Mouse (Mus musculus): ENCODE measurements at regions not wholly inside any gene's neighbourhood (a gene's known extent, or its start where the extent isn't known, plus 50 kb on each side); places are given as distances from the start of the nearest gene placed in this dataset.

- Histone ChIP-seq H3K9ac (ENCODE audit: control insufficient read depth, low read depth, low read length, poor library complexity, severe bottlenecking) (no peak overlapping the region), H3K27me3 (ENCODE audit: control insufficient read depth in 1 of 2, insufficient read depth in 2 of 2, low read length in 2 of 2) (no peaks in the 10 kb centered on the region; a peak in 2 of 4 replicates), H3K36me3 (ENCODE audit: control insufficient read depth in 1 of 2, insufficient read depth in 2 of 2, low read length in 2 of 2) (no peaks in the 10 kb centered on the region), H3K9me3 (replicated peaks; ENCODE audit: insufficient read depth, low read length) (no peaks in the 10 kb centered on the region), H3K79me2 (ENCODE audit: control insufficient read depth, insufficient read depth, low read length, poor library complexity) (no peaks in the 10 kb centered on the region), H3K4me1 (ENCODE audit: control insufficient read depth in 1 of 2, insufficient read depth in 2 of 2, low read length in 2 of 2) (no peaks in the 10 kb centered on the region), H3K4me3 (ENCODE audit: control insufficient read depth in 1 of 2, insufficient read depth in 1 of 2, low read depth in 2 of 2, low read length in 2 of 2) (no peak overlapping the region), H3K27ac (ENCODE audit: control insufficient read depth, low read depth, low read length) (no peak overlapping the region)
- TF ChIP-seq E2F4 (IDR thresholded peaks at IDR 0.05; ENCODE audit: borderline replicate concordance, low read depth, low read length) (no peak), GABPA (IDR thresholded peaks at IDR 0.05; ENCODE audit: low read depth, low read length) (no peak), MYB (IDR thresholded peaks at IDR 0.05; ENCODE audit: low read depth, low read length) (no peak), POLR2AphosphoS5 (IDR thresholded peaks at IDR 0.05; ENCODE audit: borderline replicate concordance, low read depth, low read length) (no peak), CHD1 (IDR thresholded peaks at IDR 0.05; ENCODE audit: low read depth, low read length) (no peak), EP300 (IDR thresholded peaks at IDR 0.05; ENCODE audit: low read depth in 1 of 2, low read length in 2 of 2) (no peak), UBTF (IDR thresholded peaks at IDR 0.05; ENCODE audit: borderline replicate concordance, insufficient read depth, low read depth, low read length) (no peak), TCF12 (IDR thresholded peaks at IDR 0.05; ENCODE audit: low read depth, low read length) (no peak), POLR2AphosphoS2 (IDR thresholded peaks at IDR 0.05; ENCODE audit: low read length) (no peak), RCOR1 (IDR thresholded peaks at IDR 0.05; ENCODE audit: low read depth, low read length) (no peak), MXI1 (IDR thresholded peaks at IDR 0.05; ENCODE audit: low read depth, low read length) (no peak), BHLHE40 (IDR thresholded peaks at IDR 0.05; ENCODE audit: borderline replicate concordance, low read depth, low read length) (no peak)
- DNase-seq (ENCODE audit: low read depth, low spot score): no peak
These were observed 54.4 kb upstream of the Lrpprc start for GRCm38 (mm10) chr17:84844950-84845349.

- Histone ChIP-seq H3K79me2 (ENCODE audit: control insufficient read depth, insufficient read depth, low read length, poor library complexity) (no peaks in the 10 kb centered on the region), H3K9me3 (replicated peaks; ENCODE audit: insufficient read depth, low read length) (no peaks in the 10 kb centered on the region), H3K27me3 (ENCODE audit: control insufficient read depth in 1 of 2, insufficient read depth in 2 of 2, low read length in 2 of 2) (peaks cover 0 to 2% of the 10 kb centered on the region in 2 experiments; a peak in 3 of 4 replicates), H3K36me3 (ENCODE audit: control insufficient read depth in 1 of 2, insufficient read depth in 2 of 2, low read length in 2 of 2) (no peaks in the 10 kb centered on the region), H3K4me1 (ENCODE audit: control insufficient read depth in 1 of 2, insufficient read depth in 2 of 2, low read length in 2 of 2) (no peaks in the 10 kb centered on the region), H3K27ac (ENCODE audit: control insufficient read depth, low read depth, low read length) (no peak overlapping the region), H3K9ac (ENCODE audit: control insufficient read depth, low read depth, low read length, poor library complexity, severe bottlenecking) (no peak overlapping the region), H3K4me3 (ENCODE audit: control insufficient read depth in 1 of 2, insufficient read depth in 1 of 2, low read depth in 2 of 2, low read length in 2 of 2) (no peak overlapping the region)
- no peak for DNase-seq (ENCODE audit: low read depth, low spot score)
- TF ChIP-seq GATA1 (IDR thresholded peaks at IDR 0.05; ENCODE audit: low read depth, low read length): no peak
- no peak for TF ChIP-seq USF2 (IDR thresholded peaks at IDR 0.05; ENCODE audit: borderline replicate concordance in 1 of 2, insufficient read depth in 1 of 2, low read depth in 1 of 2, low read length in 2 of 2)
- no peak for TF ChIP-seq E2F4 (IDR thresholded peaks at IDR 0.05; ENCODE audit: borderline replicate concordance, low read depth, low read length)
- no peak for TF ChIP-seq USF1 (IDR thresholded peaks at IDR 0.05; ENCODE audit: low read depth, low read length)
- no peak for TF ChIP-seq GABPA (IDR thresholded peaks at IDR 0.05; ENCODE audit: low read depth, low read length)
- no peak for TF ChIP-seq EP300 (IDR thresholded peaks at IDR 0.05; ENCODE audit: low read depth in 1 of 2, low read length in 2 of 2)
- TF ChIP-seq CHD2 (IDR thresholded peaks at IDR 0.05; ENCODE audit: low read length): no peak
- TF ChIP-seq ZNF384 (IDR thresholded peaks at IDR 0.05; ENCODE audit: low read depth, low read length): no peak
- no peak for TF ChIP-seq POLR2AphosphoS5 (IDR thresholded peaks at IDR 0.05; ENCODE audit: borderline replicate concordance, low read depth, low read length)
These were observed 55.6 kb upstream of the Lrpprc start for GRCm38 (mm10) chr17:84846141-84846540.

Measured in MEL (cell line).